Mouse (Mus musculus) fat pad, adult 2 months (tissue): ENCODE measurements around the gene Gm2163.
"Not testable (repeated sequence)": the region's sequence is repeated elsewhere in the genome, so short reads cannot be mapped to it uniquely, and the experiment has no call there.

Experiments used
- DNase-seq: peaks from one replicate; pipeline ENCODE4 v3.0.0-alpha.2; 2011; ENCODE audit warnings: low read depth, low spot score; ENCODE audit errors: extremely low read depth

Gm2163 gene

GRCm38 (mm10) chr4:42466452-42466851 is at the start of gene Gm2163:
Gene Gm2163 (plus strand): TSS chr4:42466752.
- not testable (repeated sequence) for DNase-seq

GRCm38 (mm10) chr4:42439078-42439477 is 27.5 kb upstream of the Gm2163 start, which contains the start of gene Gm21586:
Gene Gm21586 (plus strand): TSS chr4:42439378.
- DNase-seq: not testable (repeated sequence)

- DNase-seq: not testable (repeated sequence)
Measured at GRCm38 (mm10) chr4:42528075-42528474, 61.5 kb downstream of the Gm2163 start, which contains the start of gene Fam205a2. Gene Fam205a2 (minus strand): TSS chr4:42528175.

- not testable (repeated sequence) for DNase-seq
Measured at GRCm38 (mm10) chr4:42611895-42612294, 145.3 kb downstream of the Gm2163 start, which contains the start of gene Gm10591. Gene Gm10591 (plus strand): TSS chr4:42612195.

- DNase-seq: not testable (repeated sequence)
Measured at GRCm38 (mm10) chr4:42629419-42629818, 162.9 kb downstream of the Gm2163 start, which contains the start of gene Gm2564. Gene Gm2564 (plus strand): TSS chr4:42629719.
